Mouse (Mus musculus): ENCODE measurements around the gene Smim24. TPM values are rescaled to one million over a fixed set of nuclear protein-coding genes. Genes with fewer than 3 reads are reported as not detected.

Smim24 gene
- total RNA-seq, 2 experiments from 2014 or later: not detected

- no peak for DNase-seq (ENCODE audit: low spot score)
These were observed 15.5 kb downstream of the Smim24 start for GRCm38 (mm10) chr10:81408424-81408729.

- DNase-seq (ENCODE audit: low spot score): peak; percentile 88
These were observed 16.0 kb downstream of the Smim24 start for GRCm38 (mm10) chr10:81408871-81409291.

GRCm38 (mm10) chr10:81409330-81409729 lies 16.5 kb downstream of the Smim24 start:
- peak; percentile 14 for DNase-seq (ENCODE audit: low spot score)

- DNase-seq (ENCODE audit: low spot score): peak; percentile 15
These were observed 17.5 kb downstream of the Smim24 start for GRCm38 (mm10) chr10:81410350-81410749.

GRCm38 (mm10) chr10:81410981-81411380 lies 18.1 kb downstream of the Smim24 start:
- no peak for DNase-seq (ENCODE audit: low spot score)

- DNase-seq (ENCODE audit: low spot score): peak; percentile 94
These were observed 18.9 kb downstream of the Smim24 start for GRCm38 (mm10) chr10:81411471-81412400.

- no peak for DNase-seq (ENCODE audit: low spot score)
These were observed 19.9 kb downstream of the Smim24 start for GRCm38 (mm10) chr10:81412586-81413309.

GRCm38 (mm10) chr10:81413310-81414261 lies 20.7 kb downstream of the Smim24 start:
- peak; percentile 92 for DNase-seq (ENCODE audit: low spot score)

GRCm38 (mm10) chr10:81414682-81415081 lies 21.8 kb downstream of the Smim24 start:
- peak; percentile 66 for DNase-seq (ENCODE audit: low spot score)

GRCm38 (mm10) chr10:81415146-81415545 lies 22.3 kb downstream of the Smim24 start:
- DNase-seq (ENCODE audit: low spot score): no peak

GRCm38 (mm10) chr10:81415549-81416310 lies 22.9 kb downstream of the Smim24 start:
- peak; percentile 85 for DNase-seq (ENCODE audit: low spot score)

GRCm38 (mm10) chr10:81416581-81417226 lies 23.9 kb downstream of the Smim24 start:
- peak; percentile 93 for DNase-seq (ENCODE audit: low spot score)

GRCm38 (mm10) chr10:81417227-81418215 lies 24.7 kb downstream of the Smim24 start:
- DNase-seq (ENCODE audit: low spot score): no peak

GRCm38 (mm10) chr10:81418216-81419070 lies 25.6 kb downstream of the Smim24 start:
- DNase-seq (ENCODE audit: low spot score): no peak

- no peak for DNase-seq (ENCODE audit: low spot score)
These were observed 26.5 kb downstream of the Smim24 start for GRCm38 (mm10) chr10:81419111-81419928.

- DNase-seq (ENCODE audit: low spot score): peak; percentile 31
These were observed 27.4 kb downstream of the Smim24 start for GRCm38 (mm10) chr10:81420191-81420767.
